Mouse (Mus musculus) ES-Bruce4 (cell line): Measurements from ENCODE around the gene Tnrc6c. TPM values are rescaled to one million over a fixed set of nuclear protein-coding genes. Genes with fewer than 3 reads are reported as not detected.

Source experiments
- H3K27ac ChIP-seq: 2 replicates; pipeline ENCODE4 v1.5.1; 2012; ENCODE audit warnings: low read length, inconsistent platforms; ENCODE audit not compliant: insufficient read depth
- H3K27me3 ChIP-seq: 2 replicates; pipeline ENCODE4 v1.6.1; 2012; ENCODE audit warnings: mild to moderate bottlenecking, low read length, inconsistent platforms; ENCODE audit not compliant: control insufficient read depth, poor library complexity, insufficient read depth, severe bottlenecking
- H3K36me3 ChIP-seq: 2 replicates; pipeline ENCODE4 v1.6.1; 2012; ENCODE audit warnings: inconsistent platforms, mild to moderate bottlenecking, low read length, moderate library complexity; ENCODE audit not compliant: control insufficient read depth, poor library complexity, insufficient read depth, severe bottlenecking
- H3K4me1 ChIP-seq: one replicate; pipeline ENCODE4 v1.8.1; 2011; ENCODE audit warnings: low read length; ENCODE audit not compliant: control insufficient read depth, insufficient read depth
- H3K4me3 ChIP-seq: 2 replicates; pipeline ENCODE4 v1.5.1; 2011; ENCODE audit warnings: low read depth, mild to moderate bottlenecking, low read length
- H3K9ac ChIP-seq: 2 replicates; pipeline ENCODE4 v1.6.1; 2012; ENCODE audit warnings: low read depth, mild to moderate bottlenecking, inconsistent platforms; ENCODE audit not compliant: poor library complexity, severe bottlenecking
- H3K9me3 ChIP-seq: replicated peaks from 2 replicates; pipeline ENCODE4 v1.6.1; 2012; ENCODE audit warnings: mild to moderate bottlenecking, low read length, inconsistent platforms; ENCODE audit not compliant: control insufficient read depth, poor library complexity, insufficient read depth, severe bottlenecking
- CTCF ChIP-seq: IDR thresholded peaks from one replicate; pipeline ENCODE4 v1.8.1; 2011; ENCODE audit warnings: low read depth, low read length
- EP300 ChIP-seq: IDR thresholded peaks from 2 replicates; pipeline ENCODE4 v1.6.1; 2011; ENCODE audit warnings: low read depth, low read length; ENCODE audit not compliant: insufficient read depth
- POLR2A ChIP-seq: IDR thresholded peaks from one replicate; pipeline ENCODE4 v1.8.1; 2011; ENCODE audit warnings: low read length; ENCODE audit not compliant: insufficient read depth
- polyA plus RNA-seq: library from polyadenylated mRNA; stranded (reverse); fragments of >200 nt; gene quantifications from 2 replicates; pipeline ENCODE4 v1.2.4, GENCODE M21; 2011; ENCODE audit warnings: low read depth; ENCODE audit not compliant: missing spikeins, insufficient read depth, insufficient read length

The Tnrc6c gene
- polyA plus RNA-seq, 1 experiment, result 28.6 TPM

GRCm38 (mm10) chr11:117777111-117777510 is 123.0 kb downstream of the Tnrc6c start:
- Histone ChIP-seq H3K36me3 (no peaks in the 10 kb centered on the region), H3K27ac (no peak overlapping the region)

GRCm38 (mm10) chr11:117778031-117778430 is 123.9 kb downstream of the Tnrc6c start:
- H3K4me1 ChIP-seq, result peaks cover 4% of the 10 kb centered on the region
- H3K27ac ChIP-seq, result no peak overlapping the region
- H3K27me3 ChIP-seq, result no peaks in the 10 kb centered on the region
- H3K9ac ChIP-seq, result no peak overlapping the region
- H3K4me3 ChIP-seq, result no peak overlapping the region
- H3K36me3 ChIP-seq, result no peaks in the 10 kb centered on the region
- no peaks in the 10 kb centered on the region for H3K9me3 ChIP-seq
- TF ChIP-seq EP300, result no peak
- no peak for TF ChIP-seq CTCF
- TF ChIP-seq POLR2A, result no peak

More at GRCm38 (mm10) chr11:117777111-117777510, 123.0 kb downstream of the Tnrc6c start:
- Histone ChIP-seq H3K4me1 (peaks cover 4% of the 10 kb centered on the region), H3K27me3 (no peaks in the 10 kb centered on the region), H3K9me3 (no peaks in the 10 kb centered on the region), H3K4me3 (no peak overlapping the region), H3K9ac (no peak overlapping the region)
- no peak for TF ChIP-seq POLR2A
- no peak for TF ChIP-seq CTCF
- TF ChIP-seq EP300, result no peak

- Histone ChIP-seq H3K9me3 (no peaks in the 10 kb centered on the region), H3K27ac (no peak overlapping the region), H3K9ac (peak overlapping the region; percentile 57), H3K4me1 (peaks cover 4% of the 10 kb centered on the region), H3K27me3 (no peaks in the 10 kb centered on the region), H3K4me3 (peak overlapping the region; percentile 80; the same call in 1 of the 2 replicates), H3K36me3 (no peaks in the 10 kb centered on the region)
- no peak for TF ChIP-seq EP300
- no peak for TF ChIP-seq CTCF
- no peak for TF ChIP-seq POLR2A
Observed at GRCm38 (mm10) chr11:117778851-117779433, 124.9 kb downstream of the Tnrc6c start.

GRCm38 (mm10) chr11:117779434-117780198 is 125.5 kb downstream of the Tnrc6c start:
- TF ChIP-seq POLR2A, result no peak
- TF ChIP-seq CTCF, result no peak
- no peak for TF ChIP-seq EP300
- Histone ChIP-seq H3K4me3 (peak overlapping the region; percentile 80), H3K36me3 (no peaks in the 10 kb centered on the region), H3K9ac (peak overlapping the region; percentile 57), H3K4me1 (peaks cover 4% of the 10 kb centered on the region), H3K27ac (no peak overlapping the region), H3K27me3 (no peaks in the 10 kb centered on the region), H3K9me3 (no peaks in the 10 kb centered on the region)

GRCm38 (mm10) chr11:117780199-117780515 is 126.1 kb downstream of the Tnrc6c start:
- Histone ChIP-seq H3K9ac (peak overlapping the region; percentile 57), H3K27ac (no peak overlapping the region), H3K36me3 (no peaks in the 10 kb centered on the region), H3K4me1 (peaks cover 4% of the 10 kb centered on the region), H3K4me3 (peak overlapping the region; percentile 80), H3K9me3 (no peaks in the 10 kb centered on the region), H3K27me3 (no peaks in the 10 kb centered on the region)
- TF ChIP-seq POLR2A (no peak), EP300 (no peak), CTCF (no peak)

- TF ChIP-seq EP300 (peak; percentile 50; the same call in 1 of the 2 replicates), POLR2A (no peak)
- Histone ChIP-seq H3K27ac (peak overlapping the region; percentile 24; the same call in 1 of the 2 replicates), H3K4me1 (peaks cover 4% of the 10 kb centered on the region), H3K4me3 (peak overlapping the region; percentile 80), H3K9me3 (no peaks in the 10 kb centered on the region), H3K9ac (peak overlapping the region; percentile 57), H3K36me3 (no peaks in the 10 kb centered on the region), H3K27me3 (no peaks in the 10 kb centered on the region)
Observed at GRCm38 (mm10) chr11:117780582-117781111, 126.6 kb downstream of the Tnrc6c start.
